Mouse (Mus musculus) embryonic facial prominence, embryonic 10.5 days (tissue): Measurements from ENCODE around the gene Eif4g1. TPM values are rescaled to one million over a fixed set of nuclear protein-coding genes. Genes with fewer than 3 reads are reported as not detected.

Experiments used
- DNase-seq: peaks from one replicate; pipeline ENCODE4 v3.0.0-alpha.2; 2017; ENCODE audit warnings: low spot score
- H3K27ac ChIP-seq: fragments of 300-500 bp; sonication (generic); replicated peaks from 2 replicates; pipeline ENCODE4 v1.5.1; 2016; ENCODE audit warnings: mild to moderate bottlenecking
- H3K27me3 ChIP-seq: fragments of 300-500 bp; sonication (generic); replicated peaks from 2 replicates; pipeline ENCODE4 v1.6.1; 2016; ENCODE audit warnings: low read depth, mild to moderate bottlenecking; ENCODE audit not compliant: poor library complexity, severe bottlenecking
- H3K36me3 ChIP-seq: fragments of 300-500 bp; sonication (generic); replicated peaks from 2 replicates; pipeline ENCODE4 v1.6.1; 2016; ENCODE audit warnings: mild to moderate bottlenecking, moderate library complexity
- H3K4me1 ChIP-seq: fragments of 300-500 bp; sonication (generic); 2 replicates; pipeline ENCODE4 v1.6.1; 2016
- H3K4me3 ChIP-seq: fragments of 300-500 bp; sonication (generic); 2 replicates; pipeline ENCODE4 v1.5.1; 2016; ENCODE audit warnings: mild to moderate bottlenecking, moderate library complexity
- H3K9me3 ChIP-seq: fragments of 300-500 bp; sonication (generic); 2 replicates; pipeline ENCODE4 v1.6.1; 2016; ENCODE audit warnings: mild to moderate bottlenecking
- WGBS: fragments of 180-500 bp; shearing (Covaris S2); methylation state at CpG from one replicate; pipeline ENCODE4 v1.1.7; 2016; 5-methylcytosine and 5-hydroxymethylcytosine counted together
- polyA plus RNA-seq: library from polyadenylated mRNA; unstranded; fragments of >200 nt; fragmentation: Nextera tagmentation; extraction: Ambion mirVana; gene quantifications from 2 replicates; pipeline ENCODE4 v1.2.1, GENCODE M21; 2016

Eif4g1 gene
- polyA plus RNA-seq, 1 experiment from 2014 or later: 251 TPM

DNA sequence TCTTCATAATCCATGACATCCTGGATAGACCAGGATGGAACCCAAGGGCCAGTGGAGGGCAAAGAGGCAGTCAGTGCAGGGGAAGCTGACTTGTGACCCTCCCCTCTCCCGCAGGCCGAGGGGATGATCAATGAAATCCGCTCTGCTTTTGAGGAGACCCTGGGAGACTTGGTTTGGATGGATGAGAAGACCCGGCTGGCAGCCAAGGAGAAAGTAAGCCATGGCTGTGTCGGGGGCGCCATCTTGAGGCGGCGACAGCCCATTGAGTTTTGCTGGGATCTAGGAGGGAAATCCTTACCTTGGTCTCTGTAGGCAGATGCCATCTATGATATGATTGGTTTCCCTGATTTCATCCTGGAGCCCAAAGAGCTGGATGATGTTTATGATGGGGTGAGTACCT lies 26.0 kb upstream of the Eif4g1 start:
- Histone ChIP-seq H3K27me3 (no peaks in the 10 kb centered on the region), H3K36me3 (no peaks in the 10 kb centered on the region)

DNA sequence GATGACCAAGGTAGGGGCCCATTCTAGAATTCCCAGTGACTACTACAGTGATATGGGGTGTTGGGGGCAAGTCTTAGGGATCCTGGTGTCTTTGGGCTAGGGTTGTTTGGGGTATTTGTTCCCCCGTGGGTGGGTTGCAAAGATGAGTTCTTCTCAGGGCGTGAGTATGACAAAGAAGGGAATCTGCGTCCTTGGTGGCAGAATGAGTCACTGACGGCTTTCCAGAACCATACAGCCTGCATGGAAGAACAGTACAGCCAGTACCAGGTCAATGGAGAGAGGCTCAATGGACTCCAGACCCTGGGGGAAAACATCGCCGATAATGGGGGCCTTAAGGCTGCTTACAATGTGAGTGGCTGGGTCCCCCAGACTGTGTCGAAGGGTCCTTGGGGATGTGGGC lies 24.2 kb upstream of the Eif4g1 start:
- no peaks in the 10 kb centered on the region for H3K4me1 ChIP-seq
- no peaks in the 10 kb centered on the region for H3K9me3 ChIP-seq
- H3K4me3 ChIP-seq: no peak overlapping the region
- no peak overlapping the region for H3K27ac ChIP-seq
- WGBS: 85% methylated on average over 7 of the region's 7 CpGs
- H3K36me3 ChIP-seq: no peaks in the 10 kb centered on the region
- no peak for DNase-seq
- no peaks in the 10 kb centered on the region for H3K27me3 ChIP-seq

More for the DNA sequence above, 26.0 kb upstream of the Eif4g1 start:
- peak; percentile 76 for DNase-seq
- 2% methylated on average over 8 of the region's 8 CpGs for WGBS
- Histone ChIP-seq H3K4me3 (no peak overlapping the region), H3K4me1 (no peaks in the 10 kb centered on the region), H3K27ac (no peak overlapping the region), H3K9me3 (no peaks in the 10 kb centered on the region)

DNA sequence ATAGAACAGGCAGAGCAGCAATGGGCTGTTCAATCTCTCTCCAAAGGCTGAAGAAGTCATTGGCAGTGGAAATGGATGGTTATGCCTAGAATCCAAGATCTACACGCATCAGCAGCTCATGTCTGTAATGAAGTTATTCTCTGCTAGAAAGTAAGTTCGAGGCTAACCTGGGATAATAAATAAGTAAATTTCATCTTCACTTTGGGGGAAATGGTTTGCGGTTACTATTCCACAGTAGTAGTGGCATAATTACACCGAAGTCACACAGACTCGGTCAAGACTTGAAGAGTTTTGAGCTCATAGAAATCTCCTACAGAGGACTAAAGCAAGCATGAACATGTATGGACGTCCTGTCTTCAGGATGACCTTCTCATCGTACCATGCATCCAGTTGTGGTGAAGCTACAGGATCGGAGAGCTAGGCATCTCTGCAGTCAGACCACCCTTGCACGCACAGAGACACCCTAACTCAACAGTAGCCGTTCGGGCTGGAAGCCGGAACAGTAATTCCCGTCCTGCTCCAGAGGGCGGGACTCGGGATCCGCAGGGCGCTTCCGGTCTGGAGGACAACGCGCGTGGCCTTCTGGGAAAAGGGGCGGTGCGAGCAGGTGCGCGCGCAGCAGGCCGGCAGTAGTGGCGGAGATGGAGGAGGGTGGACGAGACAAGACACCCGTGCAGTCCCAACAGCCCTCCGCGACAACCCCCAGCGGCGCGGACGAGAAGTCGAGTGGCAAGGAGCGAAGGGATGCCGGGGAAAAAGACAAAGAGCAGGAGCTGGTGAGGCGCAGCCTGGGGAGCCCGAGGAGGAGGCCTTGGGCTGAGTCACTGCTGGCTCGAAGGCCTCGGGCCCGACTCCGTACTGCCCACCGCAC lies 16.8 kb upstream of the Eif4g1 start, which contains the start of gene Psmd2:
Psmd2 (plus strand) TSS at position 577 of the 871 bp plus-strand sequence.
- H3K4me3 ChIP-seq: peak within 1 kb of the TSS; percentile 97
- H3K9me3 ChIP-seq: no peaks in the 10 kb centered on the region
- peak within 1 kb of the TSS; percentile 89 for H3K27ac ChIP-seq
- 3% methylated on average over 46 of the region's 46 CpGs for WGBS
- H3K4me1 ChIP-seq: peaks cover 18% of the 10 kb centered on the region
- H3K27me3 ChIP-seq: no peaks in the 10 kb centered on the region
- H3K36me3 ChIP-seq: peaks cover 36% of the 10 kb centered on the region
- peak; percentile 97 for DNase-seq

DNA sequence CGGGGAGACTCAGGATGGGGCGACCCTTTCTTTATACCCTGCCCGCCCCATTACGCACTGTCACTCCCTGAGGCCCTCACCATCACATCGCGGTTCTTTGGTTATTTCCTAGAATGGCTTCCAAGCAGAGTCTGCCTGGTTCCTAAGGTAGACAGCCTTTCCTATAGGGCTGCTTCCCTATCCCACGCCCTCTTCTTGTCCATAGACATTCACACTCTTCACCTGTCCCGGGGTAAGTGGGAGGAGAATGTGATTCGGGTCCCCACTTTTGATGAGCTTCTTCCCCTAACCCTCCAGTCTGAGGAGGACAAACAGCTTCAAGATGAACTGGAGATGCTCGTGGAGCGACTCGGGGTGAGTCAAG lies 16.2 kb upstream of the Eif4g1 start:
- Histone ChIP-seq H3K27me3 (no peaks in the 10 kb centered on the region), H3K4me1 (peaks cover 18% of the 10 kb centered on the region), H3K36me3 (peaks cover 42% of the 10 kb centered on the region), H3K27ac (peak overlapping the region; percentile 89), H3K4me3 (peak overlapping the region; percentile 97), H3K9me3 (no peaks in the 10 kb centered on the region)
- DNase-seq: no peak
- WGBS: 11% methylated on average over 12 of the region's 12 CpGs

DNA sequence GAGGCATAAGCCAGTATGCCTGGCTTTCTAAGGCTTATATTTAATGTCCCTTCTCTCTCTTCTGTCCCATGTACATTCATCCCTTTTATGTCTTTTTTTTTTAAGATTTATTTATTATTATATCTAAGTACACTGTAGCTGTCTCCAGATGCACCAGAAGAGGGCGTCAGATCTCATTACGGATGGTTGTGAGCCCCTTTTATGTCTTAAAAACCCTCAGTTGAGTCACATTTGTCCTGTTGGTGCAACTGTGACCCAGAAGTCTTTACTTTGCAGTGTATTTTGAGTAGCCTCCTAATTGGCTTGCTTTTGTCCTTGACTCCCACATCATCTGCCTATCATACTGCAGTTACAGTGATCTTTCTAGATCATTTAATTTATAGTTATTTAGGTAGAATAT lies 14.8 kb upstream of the Eif4g1 start:
- peaks cover 18% of the 10 kb centered on the region for H3K4me1 ChIP-seq
- no peak overlapping the region for H3K27ac ChIP-seq
- WGBS: 63% methylated on average over 2 of the region's 2 CpGs
- no peaks in the 10 kb centered on the region for H3K27me3 ChIP-seq
- H3K36me3 ChIP-seq: peaks cover 56% of the 10 kb centered on the region
- no peaks in the 10 kb centered on the region for H3K9me3 ChIP-seq
- DNase-seq: no peak
- peak overlapping the region; percentile 97; the same call in 1 of the 2 replicates for H3K4me3 ChIP-seq

DNA sequence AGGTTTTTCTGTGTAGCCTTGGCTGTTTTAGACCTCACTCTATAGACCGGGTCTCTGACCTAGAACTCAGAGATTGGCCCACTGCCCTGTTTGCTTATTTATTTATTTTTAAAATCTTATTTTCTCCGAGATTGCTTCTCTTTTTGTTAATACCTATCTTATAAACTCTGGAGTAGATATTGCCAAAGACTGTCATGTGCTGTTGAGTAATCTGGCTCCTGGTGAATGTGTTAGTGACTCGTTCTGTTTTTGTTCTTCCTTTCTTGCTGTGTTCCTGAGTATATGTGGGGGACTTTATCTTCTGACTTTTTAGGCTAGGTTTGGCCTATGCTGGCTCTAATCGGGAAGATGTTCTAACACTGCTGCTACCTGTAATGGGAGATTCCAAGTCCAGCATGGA lies 10.5 kb upstream of the Eif4g1 start:
- WGBS: 94% methylated on average over 4 of the region's 4 CpGs
- peaks cover 7% of the 10 kb centered on the region for H3K4me1 ChIP-seq
- no peaks in the 10 kb centered on the region for H3K9me3 ChIP-seq
- no peaks in the 10 kb centered on the region for H3K27me3 ChIP-seq
- no peak for DNase-seq
- peaks cover 99% of the 10 kb centered on the region for H3K36me3 ChIP-seq
- no peak overlapping the region for H3K27ac ChIP-seq
- H3K4me3 ChIP-seq: no peak overlapping the region

DNA sequence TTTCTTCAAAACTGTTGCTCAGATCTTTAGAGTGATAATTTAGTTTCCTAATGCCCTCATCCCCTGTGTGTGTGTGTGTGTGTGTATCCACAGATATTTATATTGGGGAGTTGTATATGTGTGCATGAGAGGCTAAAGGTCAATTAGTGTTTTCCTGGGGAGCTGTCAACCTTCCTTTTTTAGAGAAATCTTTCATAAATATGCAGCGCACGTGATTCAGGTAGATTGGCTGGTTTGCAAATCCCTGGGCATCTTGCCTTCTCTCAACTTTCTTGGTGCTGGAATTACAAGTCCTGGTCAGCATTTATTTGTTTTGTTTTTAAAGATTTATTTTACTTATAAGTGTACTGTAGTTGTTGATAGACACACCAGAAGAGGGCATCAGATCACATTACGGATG lies 2.2 kb downstream of the Eif4g1 start:
- no peak for DNase-seq
- no peaks in the 10 kb centered on the region for H3K9me3 ChIP-seq
- H3K27me3 ChIP-seq: no peaks in the 10 kb centered on the region
- H3K27ac ChIP-seq: no peak overlapping the region
- H3K36me3 ChIP-seq: peaks cover 24% of the 10 kb centered on the region
- H3K4me3 ChIP-seq: no peak overlapping the region
- peaks cover 23% of the 10 kb centered on the region for H3K4me1 ChIP-seq
- 88% methylated on average over 3 of the region's 3 CpGs for WGBS

DNA sequence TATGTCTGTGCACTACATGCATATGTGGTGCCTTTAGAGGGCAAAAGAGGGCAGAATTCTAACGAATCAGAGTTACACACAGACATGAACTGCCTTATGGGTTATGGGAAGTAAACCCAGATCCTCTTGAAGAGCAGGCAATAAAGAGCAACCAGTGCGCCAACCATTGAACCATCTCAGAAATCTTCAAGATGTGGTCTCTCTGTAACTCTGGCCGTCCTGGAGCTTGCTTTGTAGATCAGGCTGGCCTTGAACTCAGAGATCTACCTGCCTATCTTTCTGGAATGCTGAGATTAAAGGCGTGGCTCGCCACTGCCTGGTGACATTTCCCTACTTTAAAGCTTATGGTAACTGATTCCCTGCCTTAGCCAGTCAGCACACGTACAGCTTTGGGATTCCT lies 3.8 kb downstream of the Eif4g1 start:
- WGBS: 27% methylated on average over 6 of the region's 6 CpGs
- Histone ChIP-seq H3K4me3 (peak overlapping the region; percentile 100), H3K9me3 (no peaks in the 10 kb centered on the region), H3K27ac (peak overlapping the region; percentile 98; the same call in 1 of the 2 replicates), H3K27me3 (no peaks in the 10 kb centered on the region), H3K4me1 (peaks cover 26% of the 10 kb centered on the region), H3K36me3 (peaks cover 32% of the 10 kb centered on the region)
- DNase-seq: no peak

DNA sequence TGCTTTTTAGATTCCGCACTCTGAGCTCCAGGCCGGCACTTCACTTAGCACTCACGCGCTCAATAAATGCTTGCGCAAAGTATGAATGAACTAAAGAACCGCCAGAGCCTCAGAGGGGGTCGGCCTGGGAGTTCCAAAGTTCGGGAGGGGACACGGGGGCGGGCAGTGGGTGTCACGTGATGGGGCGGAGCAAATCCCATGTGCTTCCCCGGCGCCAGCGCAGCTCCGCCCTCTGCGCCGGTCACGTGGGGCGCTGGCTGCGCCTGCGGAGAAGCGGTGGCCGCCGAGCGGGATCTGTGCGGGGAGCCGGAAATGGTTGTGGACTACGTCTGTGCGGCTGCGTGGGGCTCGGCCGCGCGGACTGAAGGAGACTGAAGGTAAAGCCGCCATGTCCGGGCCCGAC lies 4.4 kb downstream of the Eif4g1 start:
- no peaks in the 10 kb centered on the region for H3K27me3 ChIP-seq
- under 1% methylated on average over 38 of the region's 38 CpGs for WGBS
- peak overlapping the region; percentile 98 for H3K27ac ChIP-seq
- peak overlapping the region; percentile 100 for H3K4me3 ChIP-seq
- peak; percentile 97 for DNase-seq
- peaks cover 38% of the 10 kb centered on the region for H3K36me3 ChIP-seq
- H3K9me3 ChIP-seq: no peaks in the 10 kb centered on the region
- H3K4me1 ChIP-seq: peaks cover 26% of the 10 kb centered on the region

DNA sequence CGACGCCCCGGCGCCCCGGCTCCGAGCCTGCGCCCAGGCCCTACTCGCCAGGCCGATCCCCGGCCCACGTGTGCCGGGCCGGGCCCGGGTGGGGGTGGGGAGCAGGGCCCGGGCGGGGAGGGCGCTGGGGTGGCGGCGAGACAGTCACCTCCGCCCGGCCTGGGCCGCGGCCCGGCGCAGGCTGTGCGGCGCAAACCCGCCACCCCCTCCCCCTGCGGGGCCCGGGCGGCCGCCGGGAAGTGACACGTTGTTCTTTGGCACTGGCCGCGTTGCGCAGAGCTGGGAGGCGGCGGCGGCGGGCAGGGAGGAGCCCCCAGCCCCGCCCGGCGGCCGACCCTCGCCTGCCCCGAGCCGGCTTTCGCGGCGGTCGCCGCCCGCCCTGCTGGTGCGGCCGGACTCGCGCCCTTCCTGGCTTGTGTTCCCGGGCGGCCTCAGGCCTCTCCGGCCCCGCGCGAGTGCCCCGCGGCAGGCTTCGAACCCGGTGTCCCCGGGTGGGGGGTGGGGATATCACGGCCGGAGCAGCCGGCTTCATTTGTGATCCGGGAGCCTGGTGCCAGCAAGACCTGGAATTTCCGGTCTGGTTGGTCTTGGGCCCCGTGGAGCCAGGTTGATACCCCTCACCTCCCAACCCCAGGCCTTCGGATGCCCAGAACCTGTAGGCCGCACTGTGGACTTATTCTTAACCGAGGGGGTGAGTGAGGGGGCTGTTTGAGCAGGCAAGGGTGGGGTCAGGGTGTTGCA lies 5.0 kb downstream of the Eif4g1 start:
- DNase-seq: no peak
- WGBS: under 1% methylated on average over 78 of the region's 78 CpGs
- Histone ChIP-seq H3K36me3 (peaks cover 45% of the 10 kb centered on the region), H3K4me1 (peaks cover 26% of the 10 kb centered on the region), H3K4me3 (peak overlapping the region; percentile 100), H3K27me3 (no peaks in the 10 kb centered on the region), H3K9me3 (no peaks in the 10 kb centered on the region), H3K27ac (peak overlapping the region; percentile 98)

DNA sequence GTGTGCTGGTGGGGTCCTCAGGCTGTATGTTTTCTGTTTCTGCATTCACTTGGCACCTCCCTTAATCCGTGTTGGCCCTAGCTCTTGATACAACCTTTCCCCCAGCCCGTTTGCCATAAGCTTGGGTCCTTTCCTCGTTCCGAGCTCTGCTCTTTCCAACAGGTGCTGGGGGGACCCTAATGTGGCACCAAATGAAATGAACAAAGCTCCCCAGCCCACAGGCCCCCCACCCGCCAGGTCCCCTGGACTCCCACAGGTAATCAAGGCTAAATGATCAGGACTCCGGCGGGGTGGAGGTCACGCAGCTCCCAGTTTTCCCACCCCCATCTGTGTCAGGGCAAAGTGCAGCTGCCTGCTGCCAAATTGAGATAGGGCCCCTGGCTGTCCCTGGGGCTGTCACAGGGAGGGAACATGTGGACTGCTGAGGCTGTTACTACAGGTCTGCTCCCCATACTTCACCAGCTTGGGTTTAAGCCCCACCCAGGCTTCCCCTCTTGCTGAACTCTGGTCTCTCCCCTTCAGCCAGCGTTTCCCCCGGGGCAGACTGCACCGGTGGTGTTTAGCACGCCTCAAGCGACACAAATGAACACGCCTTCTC lies 5.7 kb downstream of the Eif4g1 start:
- Histone ChIP-seq H3K36me3 (peaks cover 51% of the 10 kb centered on the region), H3K9me3 (no peaks in the 10 kb centered on the region), H3K4me3 (peak overlapping the region; percentile 100), H3K27me3 (no peaks in the 10 kb centered on the region), H3K4me1 (peaks cover 26% of the 10 kb centered on the region), H3K27ac (peak overlapping the region; percentile 98)
- peak; percentile 43 for DNase-seq
- WGBS: 12% methylated on average over 14 of the region's 14 CpGs

DNA sequence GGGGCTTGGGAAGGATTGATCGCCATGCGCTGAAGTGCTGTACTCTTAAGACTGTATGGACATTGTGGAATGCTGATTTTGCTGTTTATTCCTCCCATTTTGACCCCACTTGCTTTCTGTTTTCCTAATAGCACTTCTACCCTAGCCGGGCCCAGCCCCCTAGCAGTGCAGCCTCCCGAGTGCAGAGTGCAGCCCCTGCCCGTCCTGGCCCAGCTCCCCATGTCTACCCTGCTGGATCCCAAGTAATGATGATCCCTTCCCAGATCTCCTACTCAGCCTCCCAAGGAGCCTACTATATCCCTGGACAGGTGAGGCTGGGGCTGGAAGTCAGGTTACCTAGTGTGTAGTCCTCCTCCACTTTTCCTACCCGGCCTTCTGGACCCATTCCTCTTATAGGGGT lies 7.1 kb downstream of the Eif4g1 start:
- Histone ChIP-seq H3K36me3 (peaks cover 65% of the 10 kb centered on the region), H3K4me1 (peaks cover 26% of the 10 kb centered on the region), H3K4me3 (peak overlapping the region; percentile 100), H3K9me3 (no peaks in the 10 kb centered on the region), H3K27ac (no peak overlapping the region), H3K27me3 (no peaks in the 10 kb centered on the region)
- WGBS: 90% methylated on average over 6 of the region's 6 CpGs
- no peak for DNase-seq
